Mouse (Mus musculus) ES-Bruce4 (cell line): ENCODE results near the gene Itga9. TPM values are rescaled to one million over a fixed set of nuclear protein-coding genes. Genes with fewer than 3 reads are reported as not detected.

Experiments
- H3K27ac ChIP-seq: 2 replicates; pipeline ENCODE4 v1.5.1; 2012; ENCODE audit warnings: low read length, inconsistent platforms; ENCODE audit not compliant: insufficient read depth
- H3K27me3 ChIP-seq: 2 replicates; pipeline ENCODE4 v1.6.1; 2012; ENCODE audit warnings: mild to moderate bottlenecking, low read length, inconsistent platforms; ENCODE audit not compliant: control insufficient read depth, poor library complexity, insufficient read depth, severe bottlenecking
- H3K36me3 ChIP-seq: 2 replicates; pipeline ENCODE4 v1.6.1; 2012; ENCODE audit warnings: inconsistent platforms, mild to moderate bottlenecking, low read length, moderate library complexity; ENCODE audit not compliant: control insufficient read depth, poor library complexity, insufficient read depth, severe bottlenecking
- H3K4me1 ChIP-seq: one replicate; pipeline ENCODE4 v1.8.1; 2011; ENCODE audit warnings: low read length; ENCODE audit not compliant: control insufficient read depth, insufficient read depth
- H3K4me3 ChIP-seq: 2 replicates; pipeline ENCODE4 v1.5.1; 2011; ENCODE audit warnings: low read depth, mild to moderate bottlenecking, low read length
- H3K9ac ChIP-seq: 2 replicates; pipeline ENCODE4 v1.6.1; 2012; ENCODE audit warnings: low read depth, mild to moderate bottlenecking, inconsistent platforms; ENCODE audit not compliant: poor library complexity, severe bottlenecking
- H3K9me3 ChIP-seq: replicated peaks from 2 replicates; pipeline ENCODE4 v1.6.1; 2012; ENCODE audit warnings: mild to moderate bottlenecking, low read length, inconsistent platforms; ENCODE audit not compliant: control insufficient read depth, poor library complexity, insufficient read depth, severe bottlenecking
- CTCF ChIP-seq: IDR thresholded peaks from one replicate; pipeline ENCODE4 v1.8.1; 2011; ENCODE audit warnings: low read depth, low read length
- EP300 ChIP-seq: IDR thresholded peaks from 2 replicates; pipeline ENCODE4 v1.6.1; 2011; ENCODE audit warnings: low read depth, low read length; ENCODE audit not compliant: insufficient read depth
- POLR2A ChIP-seq: IDR thresholded peaks from one replicate; pipeline ENCODE4 v1.8.1; 2011; ENCODE audit warnings: low read length; ENCODE audit not compliant: insufficient read depth
- polyA plus RNA-seq: library from polyadenylated mRNA; stranded (reverse); fragments of >200 nt; gene quantifications from 2 replicates; pipeline ENCODE4 v1.2.4, GENCODE M21; 2011; ENCODE audit warnings: low read depth; ENCODE audit not compliant: missing spikeins, insufficient read depth, insufficient read length

The Itga9 gene
- polyA plus RNA-seq, 1 experiment = 5.2 TPM

- Histone ChIP-seq H3K9me3 (no peaks in the 10 kb centered on the region), H3K27me3 (no peaks in the 10 kb centered on the region), H3K27ac (no peak overlapping the region), H3K4me1 (peaks cover 1% of the 10 kb centered on the region), H3K9ac (no peak overlapping the region), H3K4me3 (no peak overlapping the region), H3K36me3 (no peaks in the 10 kb centered on the region)
- TF ChIP-seq POLR2A (no peak), EP300 (no peak), CTCF (no peak)
These were observed 207.0 kb downstream of the Itga9 start for GRCm38 (mm10) chr9:118813492-118813891.

GRCm38 (mm10) chr9:118814056-118814455 is 207.6 kb downstream of the Itga9 start:
- H3K27ac ChIP-seq = no peak overlapping the region
- H3K4me3 ChIP-seq = no peak overlapping the region
- no peaks in the 10 kb centered on the region for H3K27me3 ChIP-seq
- no peaks in the 10 kb centered on the region for H3K36me3 ChIP-seq
- H3K4me1 ChIP-seq = peaks cover 1% of the 10 kb centered on the region
- TF ChIP-seq POLR2A = no peak
- no peak for TF ChIP-seq EP300
- TF ChIP-seq CTCF = no peak
- H3K9me3 ChIP-seq = no peaks in the 10 kb centered on the region
- no peak overlapping the region for H3K9ac ChIP-seq

- Histone ChIP-seq H3K9me3 (no peaks in the 10 kb centered on the region), H3K36me3 (no peaks in the 10 kb centered on the region), H3K4me3 (no peak overlapping the region), H3K27me3 (no peaks in the 10 kb centered on the region), H3K27ac (no peak overlapping the region), H3K4me1 (peaks cover 1% of the 10 kb centered on the region), H3K9ac (no peak overlapping the region)
- TF ChIP-seq CTCF (no peak), POLR2A (no peak), EP300 (no peak)
These were observed 208.0 kb downstream of the Itga9 start for GRCm38 (mm10) chr9:118814461-118814860.

- peaks cover 1% of the 10 kb centered on the region for H3K4me1 ChIP-seq
- TF ChIP-seq POLR2A (no peak), CTCF (peak; percentile 55)
- no peaks in the 10 kb centered on the region for H3K9me3 ChIP-seq
- no peak overlapping the region for H3K27ac ChIP-seq
- H3K27me3 ChIP-seq = no peaks in the 10 kb centered on the region
- H3K4me3 ChIP-seq = no peak overlapping the region
- no peaks in the 10 kb centered on the region for H3K36me3 ChIP-seq
- H3K9ac ChIP-seq = no peak overlapping the region
These were observed 209.1 kb downstream of the Itga9 start for GRCm38 (mm10) chr9:118815543-118815942.

- Histone ChIP-seq H3K9me3 (peaks cover 7% of the 10 kb centered on the region), H3K9ac (no peak overlapping the region), H3K36me3 (no peaks in the 10 kb centered on the region), H3K4me1 (peaks cover 1% of the 10 kb centered on the region), H3K27ac (no peak overlapping the region), H3K27me3 (no peaks in the 10 kb centered on the region), H3K4me3 (no peak overlapping the region)
- no peak for TF ChIP-seq CTCF
- no peak for TF ChIP-seq POLR2A
- TF ChIP-seq EP300 = peak; percentile 74
These were observed 212.0 kb downstream of the Itga9 start for GRCm38 (mm10) chr9:118818508-118818907.

- Histone ChIP-seq H3K36me3 (no peaks in the 10 kb centered on the region), H3K9ac (no peak overlapping the region), H3K9me3 (peaks cover 7% of the 10 kb centered on the region), H3K27me3 (no peaks in the 10 kb centered on the region), H3K27ac (no peak overlapping the region), H3K4me3 (no peak overlapping the region), H3K4me1 (peaks cover 1% of the 10 kb centered on the region)
- TF ChIP-seq EP300 (no peak), POLR2A (no peak), CTCF (no peak)
These were observed 215.0 kb downstream of the Itga9 start for GRCm38 (mm10) chr9:118821220-118822185.
